Mouse (Mus musculus): Measurements from ENCODE around the gene Prkag2. TPM values are rescaled to one million over a fixed set of nuclear protein-coding genes. Genes with fewer than 3 reads are reported as not detected.
"Not testable (repeated sequence)": the region's sequence is repeated elsewhere in the genome, so short reads cannot be mapped to it uniquely, and the experiment has no call there.

The Prkag2 gene
- polyA plus RNA-seq, 1 experiment from 2014 or later, result 94.7 TPM

- not testable (repeated sequence) for H3K27ac ChIP-seq (replicated peaks); H3K9ac ChIP-seq; H3K9me3 ChIP-seq; H3K4me3 ChIP-seq; H3K27me3 ChIP-seq; H3K4me2 ChIP-seq; H3K36me3 ChIP-seq; ATAC-seq (ENCODE audit: low FRiP score, low read depth)
- 88% methylated on average over 3 of the region's 3 CpGs for WGBS
- H3K4me1 ChIP-seq (replicated peaks), result peaks cover 36% of the 10 kb centered on the region
Measured at GRCm38 (mm10) chr5:24822231-24822630, 278.2 kb downstream of the Prkag2 start.

- Histone ChIP-seq H3K9ac (no peak overlapping the region), H3K4me3 (no peak overlapping the region), H3K4me1 (replicated peaks) (peaks cover 36% of the 10 kb centered on the region), H3K27me3 (no peaks in the 10 kb centered on the region), H3K9me3 (no peaks in the 10 kb centered on the region), H3K36me3 (peaks cover 7% of the 10 kb centered on the region), H3K4me2 (no peak overlapping the region), H3K27ac (replicated peaks) (no peak overlapping the region)
- ATAC-seq (ENCODE audit: low FRiP score, low read depth), result no peak
- 83% methylated on average over 3 of the region's 3 CpGs for WGBS
Measured at GRCm38 (mm10) chr5:24821403-24821841, 279.0 kb downstream of the Prkag2 start.

DNA sequence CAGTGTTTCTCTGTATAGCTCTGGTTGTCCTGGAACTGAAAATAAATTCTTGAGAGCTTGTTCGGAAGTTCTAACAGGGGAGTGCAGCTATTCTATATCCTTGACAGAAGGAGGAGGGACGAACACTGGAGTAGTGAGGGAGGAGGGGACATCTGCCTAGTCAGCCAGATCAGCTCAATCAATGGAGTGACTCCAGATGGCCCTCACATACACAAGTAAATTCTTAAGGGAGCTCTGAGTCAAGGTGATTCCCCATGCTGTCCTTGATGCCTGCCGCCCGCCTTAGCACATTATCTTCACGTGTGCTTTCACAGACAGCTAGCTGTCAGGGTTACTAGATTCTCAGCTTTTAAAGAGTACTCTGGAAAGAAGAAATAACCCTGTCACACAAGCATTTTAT is 279.8 kb downstream of the Prkag2 start:
- WGBS, result 54% methylated on average over 5 of the region's 5 CpGs
- Histone ChIP-seq H3K4me3 (no peak overlapping the region), H3K27me3 (no peaks in the 10 kb centered on the region), H3K27ac (replicated peaks) (no peak overlapping the region), H3K4me1 (replicated peaks) (peaks cover 31% of the 10 kb centered on the region), H3K9ac (no peak overlapping the region), H3K9me3 (no peaks in the 10 kb centered on the region), H3K36me3 (peaks cover 7% of the 10 kb centered on the region), H3K4me2 (no peak overlapping the region)
- ATAC-seq (ENCODE audit: low FRiP score, low read depth), result peak; percentile 61; the same call in 1 of the 2 replicates

- H3K4me1 ChIP-seq (replicated peaks), result peaks cover 16% of the 10 kb centered on the region
- peaks cover 29% of the 10 kb centered on the region for H3K36me3 ChIP-seq
- no peak overlapping the region for H3K9ac ChIP-seq
- H3K27ac ChIP-seq (replicated peaks), result no peak overlapping the region
- no peak for ATAC-seq (ENCODE audit: low FRiP score, low read depth)
- H3K4me3 ChIP-seq, result no peak overlapping the region
- no peaks in the 10 kb centered on the region for H3K9me3 ChIP-seq
- no peak overlapping the region for H3K4me2 ChIP-seq
- H3K27me3 ChIP-seq, result no peaks in the 10 kb centered on the region
- 46% methylated on average over 4 of the region's 4 CpGs for WGBS
Measured at GRCm38 (mm10) chr5:24817191-24817590, 283.3 kb downstream of the Prkag2 start.

GRCm38 (mm10) chr5:24813946-24814345 is 286.5 kb downstream of the Prkag2 start:
- Histone ChIP-seq H3K4me2 (no peak overlapping the region), H3K4me1 (replicated peaks) (no peaks in the 10 kb centered on the region), H3K36me3 (peaks cover 51% of the 10 kb centered on the region), H3K4me3 (no peak overlapping the region), H3K27me3 (no peaks in the 10 kb centered on the region), H3K27ac (replicated peaks) (no peak overlapping the region), H3K9me3 (no peaks in the 10 kb centered on the region), H3K9ac (no peak overlapping the region)
- no peak for ATAC-seq (ENCODE audit: low FRiP score, low read depth)
- 81% methylated on average over 3 of the region's 3 CpGs for WGBS

GRCm38 (mm10) chr5:24813005-24813404 is 287.4 kb downstream of the Prkag2 start:
- no peak overlapping the region for H3K27ac ChIP-seq (replicated peaks)
- no peak for ATAC-seq (ENCODE audit: low FRiP score, low read depth)
- 65% methylated on average over 4 of the region's 4 CpGs for WGBS

More at GRCm38 (mm10) chr5:24813005-24813404, 287.4 kb downstream of the Prkag2 start:
- H3K4me2 ChIP-seq, result no peak overlapping the region
- no peak overlapping the region for H3K9ac ChIP-seq
- no peak overlapping the region for H3K4me3 ChIP-seq
- no peaks in the 10 kb centered on the region for H3K4me1 ChIP-seq (replicated peaks)
- no peaks in the 10 kb centered on the region for H3K27me3 ChIP-seq
- H3K9me3 ChIP-seq, result no peaks in the 10 kb centered on the region
- H3K36me3 ChIP-seq, result peaks cover 53% of the 10 kb centered on the region

Other genes starting within 250 kb of the Prkag2 start
- gene Galntl5, start 80.8 kb upstream of the Prkag2 start, polyA plus RNA-seq (2015; fragmentation: Nextera tagmentation; extraction: Ambion mirVana), result not detected in 2 replicates
- 52.6 and 54.0 TPM in 2 replicates for gene Galnt11, start 121.3 kb upstream of the Prkag2 start, polyA plus RNA-seq (2015; fragmentation: Nextera tagmentation; extraction: Ambion mirVana)
- gene E130116L18Rik, start 122.5 kb upstream of the Prkag2 start, polyA plus RNA-seq (2015; fragmentation: Nextera tagmentation; extraction: Ambion mirVana), result not detected in 2 replicates

All from hindbrain, embryonic 15.5 days (tissue).